Mouse (Mus musculus) frontal cortex, adult 2 months (tissue): ENCODE results near the gene Ppp1r10. TPM values are rescaled to one million over a fixed set of nuclear protein-coding genes. Genes with fewer than 3 reads are reported as not detected.

Experiments
- DNase-seq, 2 experiments: peaks; one replicate each; pipeline ENCODE4 v3.0.0; 2022; ENCODE audit warnings: low spot score in 1 of 2; ENCODE audit errors: extremely low spot score in 1 of 2
- polyA plus RNA-seq: library from polyadenylated mRNA; depleted of rRNA; stranded (reverse); fragments of >200 nt; gene quantifications from 2 replicates; pipeline ENCODE4 v1.2.3, GENCODE M21; 2012; rRNA removed

The Ppp1r10 gene
- 39.2 and 39.3 TPM in 2 replicates for polyA plus RNA-seq

DNA sequence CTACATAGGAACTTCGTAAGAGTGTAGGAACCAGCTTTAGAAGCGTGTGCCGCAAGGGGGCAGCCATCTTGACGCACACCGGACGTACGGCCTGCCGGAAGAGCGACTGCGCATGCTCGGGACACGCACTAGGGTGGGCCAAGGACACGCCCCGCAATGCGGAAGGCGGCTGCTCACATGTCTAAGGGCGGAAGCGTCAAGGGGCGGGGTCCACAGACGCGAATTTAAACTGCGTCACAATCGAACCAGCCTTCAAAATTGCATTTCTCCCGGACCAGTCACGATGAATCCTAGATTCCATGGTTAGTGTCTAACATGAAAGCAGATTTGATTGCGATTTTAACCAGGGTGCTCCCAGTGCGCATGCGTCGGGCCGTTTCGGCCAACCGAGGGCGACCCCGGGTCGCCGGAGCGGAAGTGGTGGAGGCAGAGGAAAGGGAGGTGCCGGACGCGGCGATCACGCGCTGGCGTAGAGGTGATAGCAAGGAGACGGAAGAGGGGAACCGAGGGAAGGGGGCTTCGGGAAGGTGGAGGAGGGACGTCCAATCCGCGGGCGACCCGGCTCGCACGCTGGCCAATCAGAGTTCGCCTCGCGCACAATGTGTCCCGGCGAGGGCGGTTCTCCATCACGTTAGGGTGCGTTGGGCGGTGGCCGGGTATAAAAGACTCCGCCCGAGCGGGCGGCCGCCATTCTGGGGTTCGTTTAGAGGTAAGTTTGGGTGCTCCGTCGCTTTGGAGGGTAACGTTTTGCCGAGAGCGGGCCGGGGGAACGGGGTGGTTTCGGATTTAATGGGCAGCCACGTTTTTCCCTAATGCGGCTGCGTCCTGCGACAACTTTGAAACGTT, at the start of gene Ppp1r10, which contains the start of gene Mrps18b:
Ppp1r10 (plus strand) TSS at position 138 of the 846 bp plus-strand sequence.
Mrps18b (minus strand) TSS at position 93 of the 846 bp plus-strand sequence.
- DNase-seq: peak; percentile 99 to 100

DNA sequence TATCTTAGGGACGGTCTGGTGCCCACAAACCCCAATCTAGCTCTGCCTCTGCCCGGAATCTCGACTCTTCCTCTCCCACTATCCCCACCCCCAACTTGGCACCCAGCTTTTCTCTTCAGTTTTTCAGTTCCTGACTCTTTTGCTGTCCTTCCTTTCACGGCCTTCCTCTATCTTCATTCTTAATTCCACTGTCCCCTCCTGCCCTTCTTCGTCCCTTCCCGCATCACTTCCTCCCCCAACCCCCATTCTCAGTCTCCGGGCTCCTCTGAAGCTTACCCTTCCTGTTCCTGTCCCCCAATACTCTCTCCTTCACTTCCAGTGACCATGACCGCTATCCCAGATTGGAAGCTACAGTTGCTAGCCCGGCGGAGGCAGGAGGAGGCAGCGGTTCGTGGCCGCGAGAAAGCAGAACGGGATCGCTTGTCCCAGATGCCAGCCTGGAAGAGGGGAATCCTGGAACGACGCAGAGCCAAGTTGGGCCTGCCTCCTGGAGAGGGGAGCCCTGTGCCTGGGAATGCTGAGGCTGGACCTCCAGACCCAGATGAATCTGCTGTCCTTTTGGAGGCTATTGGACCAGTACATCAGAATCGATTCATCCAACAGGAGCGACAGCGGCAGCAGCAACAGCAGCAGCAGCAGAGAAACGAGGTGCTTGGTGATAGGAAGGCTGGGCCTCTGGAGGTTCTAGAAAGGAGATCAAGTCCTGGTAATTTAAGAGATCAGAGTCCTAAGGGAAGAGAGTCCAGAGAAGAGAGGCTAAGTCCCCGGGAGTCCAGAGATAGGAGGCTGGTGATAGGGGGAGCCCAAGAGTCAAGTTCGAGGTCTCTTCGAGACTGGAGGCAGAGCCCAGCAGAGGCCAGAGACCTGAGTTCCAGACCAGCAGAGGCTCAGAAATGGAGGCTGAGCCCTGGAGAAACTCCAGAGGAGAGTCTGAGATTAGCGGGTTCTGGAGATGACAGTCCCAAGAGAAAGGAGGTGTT, 49.0 kb upstream of the Ppp1r10 start:
- peak in 1 of 2 experiments; percentile 30 for DNase-seq

- no peak for DNase-seq
These were observed 47.9 kb upstream of the Ppp1r10 start for GRCm38 (mm10) chr17:35868165-35868820.

- no peak for DNase-seq
These were observed 47.3 kb upstream of the Ppp1r10 start for GRCm38 (mm10) chr17:35868961-35869345.

- DNase-seq: no peak
These were observed 46.7 kb upstream of the Ppp1r10 start for GRCm38 (mm10) chr17:35869346-35870067.

DNA sequence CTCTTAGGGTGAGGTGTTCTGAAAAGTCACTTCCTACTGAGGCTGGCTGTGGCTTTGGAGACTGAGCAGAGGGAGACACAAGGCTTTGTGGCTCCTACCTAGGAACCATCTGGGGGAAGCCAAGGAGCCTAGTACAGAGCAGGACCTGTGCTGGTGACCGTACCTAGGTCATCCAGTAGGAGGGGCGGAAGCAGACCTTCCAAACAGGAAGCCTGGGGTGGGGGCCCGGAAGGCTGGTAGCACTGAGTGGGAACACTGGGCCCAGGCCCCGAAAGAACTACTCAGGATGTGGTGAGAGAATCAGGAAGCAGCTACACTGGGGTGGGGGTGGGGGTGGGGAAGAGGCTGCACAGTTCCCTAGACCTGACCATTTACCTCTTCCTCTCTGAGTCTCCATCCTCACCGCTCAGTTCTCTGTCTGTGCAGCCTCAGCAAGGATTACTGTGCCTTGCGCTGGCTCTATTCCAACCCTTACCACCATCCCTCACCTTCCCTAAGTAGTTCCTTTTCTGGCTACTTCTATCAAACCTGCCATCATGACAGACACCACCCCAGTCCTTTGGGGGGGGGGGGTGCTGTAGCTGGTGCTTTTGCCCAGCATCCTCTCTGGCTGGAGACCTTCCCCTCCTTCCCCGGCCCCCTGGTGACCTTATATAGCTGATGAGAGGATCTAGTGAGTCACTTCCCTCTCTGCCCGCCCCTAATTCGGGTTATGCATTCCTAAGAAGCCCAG, 45.9 kb upstream of the Ppp1r10 start:
- DNase-seq: peak in 1 of 2 experiments; percentile 24

DNA sequence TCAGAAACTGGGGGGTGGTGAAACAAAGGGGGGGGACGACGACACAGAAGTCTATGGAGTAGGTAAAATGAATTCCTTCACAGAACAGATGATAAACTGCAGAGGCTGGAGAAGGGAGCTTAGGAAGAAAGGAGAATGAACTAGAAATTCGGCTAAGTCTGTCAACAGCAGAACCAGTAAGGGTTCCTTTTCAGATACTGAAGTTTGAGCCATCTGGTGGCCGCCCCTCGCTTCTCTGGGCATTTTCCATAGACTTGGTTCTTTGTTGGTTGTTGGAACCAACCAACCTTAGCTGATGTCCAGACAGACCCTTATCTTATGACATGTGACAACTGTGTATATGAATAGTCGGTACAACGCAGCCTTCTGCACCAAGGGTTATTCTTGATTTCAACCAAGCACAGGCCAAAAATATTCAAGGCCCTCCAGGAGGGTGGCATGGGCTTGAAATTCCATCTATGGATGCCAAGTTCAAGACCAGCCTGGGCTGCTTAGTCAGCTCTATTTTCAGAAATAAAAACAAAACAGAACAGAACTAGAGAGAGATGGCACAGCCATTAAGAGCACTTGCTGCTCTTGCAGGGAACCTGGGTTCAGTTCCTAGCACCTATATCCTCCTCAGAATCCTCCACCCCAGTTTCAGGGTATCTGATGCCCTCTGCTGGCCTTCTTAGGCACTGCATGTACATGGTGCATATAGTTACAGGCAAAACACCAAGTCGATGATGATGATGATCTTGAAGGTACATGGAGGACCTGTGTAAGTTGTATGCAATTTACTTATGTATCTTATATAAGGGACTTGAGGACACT, 45.1 kb upstream of the Ppp1r10 start:
- DNase-seq: no peak

DNA sequence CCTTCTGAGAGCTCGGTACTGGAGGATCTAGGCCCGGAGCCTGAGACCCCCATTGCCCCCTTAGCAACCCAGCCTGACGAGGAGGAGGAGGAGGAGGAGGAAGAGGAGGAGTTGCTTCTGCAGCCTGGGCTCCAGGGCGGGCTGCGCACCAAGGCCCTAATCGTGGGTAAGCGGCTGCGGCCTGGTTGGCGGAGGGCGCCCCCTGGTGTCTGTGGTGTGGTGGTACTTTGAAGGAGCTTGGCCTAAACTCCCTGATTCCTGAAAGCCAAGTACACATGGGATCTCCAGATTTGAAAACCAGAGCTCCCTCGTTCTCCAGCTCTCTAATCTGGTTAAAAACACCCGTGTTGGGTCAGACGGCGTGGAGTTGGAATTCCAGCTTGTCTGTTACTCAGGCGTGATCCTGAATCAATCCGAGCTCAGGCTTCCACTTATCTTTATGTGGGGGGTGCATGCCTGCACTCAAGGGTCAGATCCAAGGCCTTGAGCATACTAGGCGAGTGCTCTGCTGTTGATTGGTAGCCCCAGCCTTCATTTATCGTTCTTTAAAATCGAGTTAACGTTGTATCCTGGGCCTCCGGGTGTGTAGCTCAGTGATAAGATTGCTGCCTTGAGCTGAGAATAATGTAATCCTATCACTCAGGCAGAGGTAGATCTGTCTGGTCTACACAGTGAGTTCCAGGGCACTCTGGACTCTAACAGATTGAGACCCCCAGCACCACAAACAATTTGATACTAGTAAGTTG, 42.3 kb upstream of the Ppp1r10 start:
- DNase-seq: peak; percentile 55 to 89

- DNase-seq: peak in 1 of 2 experiments; percentile 81
These were observed 41.5 kb upstream of the Ppp1r10 start for GRCm38 (mm10) chr17:35874721-35875120.

- DNase-seq: peak; percentile 90 to 97
These were observed 36.8 kb upstream of the Ppp1r10 start, which contains the start of gene Dhx16 for GRCm38 (mm10) chr17:35879245-35880057. Dhx16 (plus strand) TSS chr17:35879819.

DNA sequence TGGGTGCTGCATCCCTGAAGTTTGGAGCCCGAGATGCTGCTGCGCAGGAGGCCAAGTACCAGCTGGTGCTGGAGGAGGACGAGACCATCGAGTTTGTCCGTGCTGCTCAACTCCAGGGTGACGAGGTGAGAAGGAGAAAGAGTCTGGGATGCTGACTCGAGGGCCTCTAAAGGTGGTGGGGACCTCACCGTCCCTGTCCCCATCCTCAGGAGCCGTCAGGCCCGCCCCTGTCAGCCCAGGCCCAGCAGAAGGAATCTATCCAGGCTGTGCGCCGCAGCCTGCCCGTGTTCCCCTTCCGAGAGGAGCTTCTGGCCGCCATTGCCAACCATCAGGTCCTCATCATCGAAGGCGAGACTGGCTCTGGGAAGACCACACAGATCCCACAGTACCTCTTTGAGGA, 33.3 kb upstream of the Ppp1r10 start:
- DNase-seq: no peak

- no peak for DNase-seq
These were observed 32.5 kb upstream of the Ppp1r10 start for GRCm38 (mm10) chr17:35883777-35884176.

- DNase-seq: no peak
These were observed 28.5 kb upstream of the Ppp1r10 start for GRCm38 (mm10) chr17:35887725-35888124.

DNA sequence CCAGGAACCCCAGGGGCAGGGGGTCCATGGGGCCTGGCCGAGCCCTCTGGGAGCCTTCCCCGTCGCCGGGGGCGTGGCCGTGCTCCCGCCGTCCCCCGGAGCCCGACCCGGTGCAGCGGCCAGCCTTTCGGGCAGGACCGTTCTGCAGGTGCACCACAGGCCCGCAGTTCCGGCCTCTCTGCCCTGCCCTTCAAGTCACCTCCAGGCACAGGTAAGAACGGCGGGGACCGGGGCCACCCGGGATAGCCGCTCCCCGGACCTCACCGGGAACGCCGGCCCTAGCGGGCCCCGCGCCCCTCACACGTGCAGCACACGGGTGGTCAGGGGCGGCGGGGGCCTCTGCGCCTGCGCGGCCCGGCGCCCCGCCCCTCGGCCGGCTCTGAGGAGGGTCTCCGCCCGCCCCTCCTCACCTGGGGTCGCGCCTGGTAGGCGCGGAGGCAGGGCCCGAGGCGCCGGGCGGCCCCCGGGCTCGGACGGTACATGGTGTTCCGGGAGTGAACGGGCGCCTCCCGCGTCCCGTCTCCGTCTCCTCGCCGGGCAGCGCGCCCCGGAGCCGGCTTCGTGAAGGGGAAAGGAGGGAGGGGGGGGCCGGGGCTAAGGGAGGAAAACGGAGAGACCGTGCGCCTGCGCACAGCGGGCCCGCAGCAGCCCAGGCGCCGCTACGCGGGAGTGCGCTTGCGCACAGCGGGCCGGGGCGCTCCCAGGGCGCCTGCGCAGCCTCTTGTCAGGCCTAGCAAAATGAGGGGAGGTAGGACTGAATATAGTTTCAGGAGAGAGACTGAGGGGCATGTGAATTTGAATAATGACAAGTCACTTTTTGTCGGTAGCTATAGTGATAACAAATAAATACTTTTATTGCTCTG, 19.2 kb upstream of the Ppp1r10 start, which contains the start of gene 2310061I04Rik:
2310061I04Rik (minus strand) TSS at position 651 of the 863 bp plus-strand sequence.
- peak; percentile 79 to 93 for DNase-seq
